Mouse (Mus musculus) hindbrain, embryonic 14.5 days (tissue): ENCODE results near the gene Fbxw20. TPM values are rescaled to one million over a fixed set of nuclear protein-coding genes. Genes with fewer than 3 reads are reported as not detected.
"Not testable (repeated sequence)": the region's sequence is repeated elsewhere in the genome, so short reads cannot be mapped to it uniquely, and the experiment has no call there.

ENCODE experiments used
- ATAC-seq: fragments of 200-750 bp; cut with Nextera tagmentation; 2 replicates; pipeline ENCODE4 v1.8.0; 2017; ENCODE audit warnings: moderate number of reproducible peaks, mild to moderate bottlenecking, moderate TSS enrichment, moderate library complexity; ENCODE audit not compliant: low FRiP score
- DNase-seq: peaks from one replicate; pipeline ENCODE4 v3.0.0-alpha.2; 2015; ENCODE audit warnings: low spot score
- H3K27ac ChIP-seq: fragments of 300-500 bp; sonication (generic); 2 replicates; pipeline ENCODE4 v1.5.1; 2014; ENCODE audit warnings: mild to moderate bottlenecking, moderate library complexity
- H3K27me3 ChIP-seq: fragments of 300-500 bp; sonication (generic); 2 replicates; pipeline ENCODE4 v1.6.1; 2014; ENCODE audit warnings: mild to moderate bottlenecking, low read length, mixed read lengths; ENCODE audit not compliant: control insufficient read depth, insufficient read depth
- H3K36me3 ChIP-seq: fragments of 300-500 bp; sonication (generic); replicated peaks from 2 replicates; pipeline ENCODE4 v1.6.1; 2014; ENCODE audit not compliant: control insufficient read depth, insufficient read depth
- H3K4me1 ChIP-seq: fragments of 300-500 bp; sonication (generic); replicated peaks from 2 replicates; pipeline ENCODE4 v1.6.1; 2014; ENCODE audit warnings: antibody characterized with exemption, low read length, mixed read lengths; ENCODE audit not compliant: control insufficient read depth, insufficient read depth
- H3K4me2 ChIP-seq: fragments of 300-500 bp; sonication (generic); replicated peaks from 2 replicates; pipeline ENCODE4 v1.6.1; 2014; ENCODE audit warnings: mild to moderate bottlenecking, moderate library complexity
- H3K4me3 ChIP-seq: fragments of 300-500 bp; sonication (generic); replicated peaks from 2 replicates; pipeline ENCODE4 v1.5.1; 2014; ENCODE audit warnings: mild to moderate bottlenecking, low read length
- H3K9ac ChIP-seq: fragments of 300-500 bp; sonication (generic); 2 replicates; pipeline ENCODE4 v1.6.1; 2014
- H3K9me3 ChIP-seq: fragments of 300-500 bp; sonication (generic); 2 replicates; pipeline ENCODE4 v1.6.1; 2016; ENCODE audit warnings: low read length; ENCODE audit not compliant: control insufficient read depth
- WGBS: fragments of 180-500 bp; shearing (Covaris S2); extraction: QIAGEN DNeasy Blood & Tissue Kit; methylation state at CpG from one replicate; pipeline ENCODE4 v1.1.7; 2014; 5-methylcytosine and 5-hydroxymethylcytosine counted together
- polyA plus RNA-seq: library from polyadenylated mRNA; unstranded; fragments of >200 nt; fragmentation: Nextera tagmentation; extraction: Ambion mirVana; gene quantifications from 2 replicates; pipeline ENCODE4 v1.2.1, GENCODE M21; 2014

Fbxw20 gene
- not detected in 2 replicates for polyA plus RNA-seq

GRCm38 (mm10) chr9:109234654-109235053, at the start of gene Fbxw20:
Gene Fbxw20, minus strand, starts transcription at chr9:109234754.
- WGBS = 100% methylated on average over 1 of the region's 1 CpGs
- Histone ChIP-seq H3K4me1 (no peaks in the 10 kb centered on the region), H3K9me3 (no peaks in the 10 kb centered on the region), H3K27me3 (no peaks in the 10 kb centered on the region), H3K36me3 (no peaks in the 10 kb centered on the region), H3K4me3 (no peak within 1 kb of the TSS), H3K9ac (no peak within 1 kb of the TSS), H3K27ac (no peak within 1 kb of the TSS), H3K4me2 (no peak within 1 kb of the TSS)
- no peak for ATAC-seq
- no peak for DNase-seq

DNA sequence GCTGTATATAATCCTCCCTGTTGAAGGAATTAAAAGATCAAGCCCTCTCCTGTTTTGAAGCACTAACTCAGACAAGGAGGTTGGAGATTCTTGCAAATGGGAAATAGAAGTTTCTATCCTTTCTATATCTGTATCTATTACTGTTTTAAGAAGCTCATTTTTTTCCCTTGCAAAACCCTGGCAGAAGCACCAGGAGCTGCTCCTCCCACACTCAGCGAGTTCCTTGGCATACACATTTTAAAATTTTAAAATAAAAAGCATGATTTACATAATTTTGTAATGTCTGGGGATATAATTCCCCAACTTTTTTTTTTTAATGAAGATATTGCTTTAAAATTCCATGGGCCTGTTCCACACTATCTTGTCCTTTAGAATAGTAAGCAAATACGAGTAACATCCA, 28.5 kb upstream of the Fbxw20 start:
- Histone ChIP-seq H3K36me3 (no peaks in the 10 kb centered on the region), H3K27me3 (no peaks in the 10 kb centered on the region), H3K4me1 (no peaks in the 10 kb centered on the region), H3K9me3 (0 out of 2 replicates have a peak, but pooled peaks cover 6% of the 10 kb centered on the region), H3K4me2 (no peak overlapping the region), H3K9ac (no peak overlapping the region), H3K27ac (no peak overlapping the region), H3K4me3 (no peak overlapping the region)
- WGBS = 77% methylated on average over 2 of the region's 2 CpGs
- DNase-seq = no peak
- no peak for ATAC-seq

DNA sequence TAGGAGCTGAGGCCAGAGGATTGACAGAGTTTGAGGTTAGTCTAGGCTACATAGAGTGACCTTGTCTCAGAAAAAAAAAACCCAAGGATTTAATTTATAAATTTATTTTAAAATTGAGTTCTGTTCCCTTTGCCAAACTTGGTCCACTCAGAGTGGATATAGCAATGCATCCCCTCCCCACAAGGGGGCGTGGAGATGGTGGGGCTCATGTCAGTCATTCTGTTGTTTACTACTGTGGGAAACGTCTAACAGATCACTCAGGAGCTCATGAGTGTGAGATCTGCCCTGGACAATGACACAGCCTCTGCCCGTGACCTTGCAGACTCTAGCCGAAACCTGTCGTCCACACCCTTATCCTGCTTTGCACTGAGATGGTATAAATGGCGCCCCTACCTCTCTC, 16.1 kb downstream of the Fbxw20 start:
- Histone ChIP-seq H3K36me3 (no peaks in the 10 kb centered on the region), H3K27me3 (no peaks in the 10 kb centered on the region), H3K4me1 (no peaks in the 10 kb centered on the region), H3K4me3 (no peak overlapping the region), H3K9ac (no peak overlapping the region), H3K9me3 (no peaks in the 10 kb centered on the region), H3K27ac (no peak overlapping the region), H3K4me2 (no peak overlapping the region)
- WGBS = 69% methylated on average over 6 of the region's 6 CpGs
- ATAC-seq (no peak), DNase-seq (no peak)

- H3K36me3 ChIP-seq, ATAC-seq, H3K4me1 ChIP-seq, DNase-seq, H3K9me3 ChIP-seq, H3K27ac ChIP-seq, H3K27me3 ChIP-seq, H3K4me2 ChIP-seq, H3K4me3 ChIP-seq, H3K9ac ChIP-seq: not testable (repeated sequence)
- WGBS = 78% methylated on average over 1 of the region's 1 CpGs
These were observed 33.2 kb downstream of the Fbxw20 start for GRCm38 (mm10) chr9:109201347-109201746.

DNA sequence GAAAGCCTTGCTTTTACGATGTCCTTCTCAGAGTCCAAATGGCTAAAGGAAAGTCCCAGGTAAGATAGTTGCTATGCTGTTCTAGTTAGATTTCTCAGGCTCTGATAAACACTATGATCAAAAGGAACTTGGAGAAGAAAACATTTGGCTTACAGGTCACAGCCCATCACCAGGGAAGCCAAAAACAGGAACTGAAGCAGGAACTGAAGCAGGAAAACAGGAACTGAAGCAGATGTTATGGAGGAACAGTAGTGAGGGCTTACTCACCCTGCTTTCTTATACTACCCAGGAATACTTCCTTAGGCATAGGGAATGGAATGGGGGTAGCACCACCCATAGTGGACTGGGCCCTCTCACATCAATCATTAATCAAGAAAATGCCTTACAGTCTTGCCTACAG, 34.2 kb downstream of the Fbxw20 start:
- ATAC-seq (no peak), DNase-seq (no peak)
- Histone ChIP-seq H3K36me3 (no peaks in the 10 kb centered on the region), H3K4me2 (no peak overlapping the region), H3K27ac (no peak overlapping the region), H3K4me1 (no peaks in the 10 kb centered on the region), H3K9ac (no peak overlapping the region), H3K9me3 (no peaks in the 10 kb centered on the region), H3K27me3 (no peaks in the 10 kb centered on the region), H3K4me3 (no peak overlapping the region)
- WGBS = 97% methylated on average over 1 of the region's 1 CpGs

DNA sequence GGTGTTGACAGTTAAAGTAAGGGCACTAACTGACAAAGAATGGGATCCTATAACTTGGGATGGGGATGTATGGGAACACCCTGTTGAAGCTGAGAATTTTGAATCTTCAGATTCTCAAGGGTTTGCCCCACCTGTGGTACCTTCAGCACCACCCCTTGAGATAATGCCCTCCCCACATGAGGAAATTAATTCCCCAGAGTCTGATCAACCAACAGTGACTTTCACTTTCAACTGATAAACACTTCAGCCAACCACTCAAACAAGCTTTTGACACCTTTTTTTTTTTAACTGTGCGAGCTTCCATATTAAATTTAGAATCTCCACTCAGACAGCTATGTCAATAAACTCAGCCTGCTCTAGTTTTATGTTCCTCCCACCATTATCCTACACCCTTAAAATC, 35.2 kb downstream of the Fbxw20 start:
- DNase-seq (no peak), ATAC-seq (no peak)
- WGBS = 93% methylated on average over 1 of the region's 1 CpGs
- no peak overlapping the region for H3K4me2 ChIP-seq
- H3K4me3 ChIP-seq = no peak overlapping the region
- no peaks in the 10 kb centered on the region for H3K9me3 ChIP-seq
- H3K36me3 ChIP-seq = no peaks in the 10 kb centered on the region
- H3K4me1 ChIP-seq = no peaks in the 10 kb centered on the region
- H3K9ac ChIP-seq = no peak overlapping the region
- no peaks in the 10 kb centered on the region for H3K27me3 ChIP-seq
- no peak overlapping the region for H3K27ac ChIP-seq

DNA sequence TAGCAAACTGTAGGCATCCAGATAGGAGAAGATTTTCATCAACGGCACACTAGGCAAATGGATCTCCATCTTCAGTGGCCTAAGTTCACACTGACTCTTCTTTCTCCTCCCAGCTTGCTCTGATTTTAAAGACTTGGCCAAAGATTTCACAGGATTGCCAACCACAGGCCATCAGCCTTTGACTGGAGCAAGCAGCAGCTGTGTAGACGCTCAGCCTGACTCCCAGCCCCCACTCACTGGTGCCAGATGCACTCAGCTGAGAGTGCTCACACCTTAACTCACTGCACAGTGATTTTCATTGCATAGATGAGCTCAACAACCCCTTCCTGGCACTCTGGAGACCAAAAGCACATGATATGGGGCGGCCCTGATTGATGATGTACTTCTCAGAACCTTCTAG, 38.7 kb downstream of the Fbxw20 start, which contains the start of gene Fbxw13:
Fbxw13 (minus strand) TSS at position 101 of the 400 bp plus-strand sequence.
- H3K4me2 ChIP-seq, H3K4me1 ChIP-seq, H3K9me3 ChIP-seq, H3K4me3 ChIP-seq, H3K36me3 ChIP-seq, ATAC-seq, H3K27me3 ChIP-seq, H3K27ac ChIP-seq, DNase-seq, H3K9ac ChIP-seq: not testable (repeated sequence)
- WGBS = 78% methylated on average over 3 of the region's 3 CpGs

DNA sequence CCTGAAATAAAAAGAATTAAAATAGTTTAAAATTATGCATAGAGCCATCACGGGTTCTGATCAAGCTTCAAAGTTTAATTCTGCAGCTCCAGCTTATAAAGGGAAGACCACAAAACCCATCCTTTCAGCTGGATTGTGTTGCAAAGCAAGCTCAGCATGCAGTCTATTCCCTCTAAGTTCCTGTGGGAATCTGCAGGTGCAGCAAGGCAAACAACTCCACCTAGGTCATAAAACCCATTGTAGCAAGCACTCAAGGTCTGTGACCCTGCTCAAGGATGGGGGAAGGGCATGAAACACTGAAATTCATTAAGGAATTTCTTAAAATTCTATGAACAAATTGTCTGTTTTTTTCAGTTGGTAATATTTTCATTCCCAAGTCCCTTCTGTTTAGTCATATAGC, 57.3 kb downstream of the Fbxw20 start:
- Histone ChIP-seq H3K4me2 (no peak overlapping the region), H3K36me3 (no peaks in the 10 kb centered on the region), H3K4me3 (no peak overlapping the region), H3K9me3 (0 out of 2 replicates have a peak, but pooled peaks cover 8% of the 10 kb centered on the region), H3K27me3 (no peaks in the 10 kb centered on the region), H3K27ac (no peak overlapping the region), H3K9ac (no peak overlapping the region), H3K4me1 (no peaks in the 10 kb centered on the region)
- ATAC-seq (no peak), DNase-seq (no peak)
- WGBS = 78% methylated on average over 1 of the region's 1 CpGs

- Histone ChIP-seq H3K4me3 (no peak overlapping the region), H3K4me2 (no peak overlapping the region), H3K9ac (no peak overlapping the region), H3K27ac (no peak overlapping the region), H3K36me3 (no peaks in the 10 kb centered on the region), H3K9me3 (0 out of 2 replicates have a peak, but pooled peaks cover 8% of the 10 kb centered on the region), H3K4me1 (no peaks in the 10 kb centered on the region), H3K27me3 (no peaks in the 10 kb centered on the region)
- ATAC-seq = no peak
- WGBS = 93% methylated on average over 1 of the region's 1 CpGs
- no peak for DNase-seq
These were observed 58.3 kb downstream of the Fbxw20 start for GRCm38 (mm10) chr9:109176301-109176700.
